Mouse (Mus musculus) common myeloid progenitor, adult 5-6 weeks (primary cell): Measurements from ENCODE around the gene Sf3b3. TPM values are rescaled to one million over a fixed set of nuclear protein-coding genes. Genes with fewer than 3 reads are reported as not detected.

Experiments used
- ATAC-seq: replicated peaks from 2 replicates; pipeline ENCODE4 v1.8.0; 2016; ENCODE audit warnings: low read depth, mild to moderate bottlenecking, moderate TSS enrichment, inconsistent platforms; ENCODE audit not compliant: poor library complexity, severe bottlenecking
- total RNA-seq: library from RNA; stranded (forward); fragments of 200-1000, 187-1606 nt; gene quantifications from 2 replicates; pipeline ENCODE4 v1.2.3, GENCODE M21; 2017

Gene Sf3b3
- total RNA-seq, 1 experiment from 2014 or later: 201 TPM

DNA sequence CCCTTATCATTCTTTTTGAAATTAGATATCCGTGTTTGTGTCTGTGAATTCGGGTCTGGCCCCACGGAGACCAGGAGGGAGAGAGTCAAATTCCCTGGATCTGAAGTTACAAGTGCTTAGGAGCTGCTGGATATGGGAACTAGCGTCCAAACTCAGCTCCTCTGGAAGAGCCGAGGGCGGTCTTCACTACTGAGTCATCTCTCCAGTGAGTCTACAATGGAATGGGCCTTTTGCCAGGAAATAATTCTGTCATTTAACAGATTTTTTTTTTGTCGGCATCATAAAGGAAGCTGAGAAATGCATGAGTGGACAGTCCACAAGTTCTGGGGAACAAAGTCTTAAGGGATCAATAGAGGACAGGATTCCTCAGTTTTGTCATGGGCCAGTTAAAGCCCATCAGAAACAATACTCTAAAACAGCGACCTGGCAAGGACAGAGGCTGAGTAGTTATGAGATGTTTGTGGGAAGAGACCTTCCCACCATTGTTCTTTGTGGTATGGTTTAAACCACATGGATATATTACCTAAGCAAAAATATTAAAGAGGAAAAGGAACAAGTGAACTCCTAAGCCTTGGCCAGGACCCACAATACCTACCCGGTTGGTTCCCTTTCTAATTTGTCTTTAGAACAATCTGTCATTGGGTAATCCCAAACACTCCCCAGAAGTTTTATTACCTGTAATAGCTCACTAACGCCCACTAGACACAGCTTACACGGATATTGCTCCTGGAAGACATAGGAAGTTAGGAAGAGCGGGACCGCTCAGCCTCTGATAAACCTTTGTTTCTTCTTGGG, 66.5 kb downstream of the Sf3b3 start:
- ATAC-seq: no peak

DNA sequence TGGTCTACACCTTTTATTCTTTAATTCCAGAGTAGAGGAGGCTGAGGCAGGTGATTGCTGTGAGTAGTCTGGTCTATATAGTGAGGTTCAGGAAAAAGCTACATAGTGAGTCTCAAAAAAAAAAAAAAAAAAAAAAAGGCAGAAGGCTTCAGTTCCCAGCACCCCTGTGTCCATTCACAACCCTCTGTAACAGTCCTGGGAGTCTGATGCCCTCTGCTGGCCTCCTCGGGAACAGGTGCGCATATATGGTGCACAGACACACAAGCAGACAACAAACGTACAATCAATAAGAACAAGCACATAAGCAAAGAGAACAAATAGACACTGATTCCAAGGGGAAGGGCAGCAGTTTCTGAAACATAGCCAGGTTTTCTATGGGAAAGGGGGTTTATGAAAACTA, 70.3 kb downstream of the Sf3b3 start:
- no peak for ATAC-seq

DNA sequence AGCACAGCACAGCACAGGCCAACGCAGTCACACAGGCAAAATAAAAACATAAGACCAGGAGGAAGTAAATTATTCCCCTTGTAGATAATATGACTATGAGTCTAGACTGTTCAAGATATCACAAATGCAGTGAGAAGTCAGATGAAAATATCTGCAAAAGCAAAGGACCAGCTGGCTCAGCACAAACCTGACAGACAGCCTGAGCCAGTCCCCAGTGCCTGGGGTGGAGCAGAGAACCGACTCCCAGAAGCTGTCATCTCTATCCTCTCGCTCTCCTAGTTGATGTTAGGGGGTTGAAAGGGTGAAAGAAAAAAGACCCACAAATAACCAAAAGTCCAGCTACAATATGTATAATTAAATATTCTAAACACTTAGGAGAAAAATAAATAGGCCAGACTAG, 70.9 kb downstream of the Sf3b3 start:
- ATAC-seq: no peak

DNA sequence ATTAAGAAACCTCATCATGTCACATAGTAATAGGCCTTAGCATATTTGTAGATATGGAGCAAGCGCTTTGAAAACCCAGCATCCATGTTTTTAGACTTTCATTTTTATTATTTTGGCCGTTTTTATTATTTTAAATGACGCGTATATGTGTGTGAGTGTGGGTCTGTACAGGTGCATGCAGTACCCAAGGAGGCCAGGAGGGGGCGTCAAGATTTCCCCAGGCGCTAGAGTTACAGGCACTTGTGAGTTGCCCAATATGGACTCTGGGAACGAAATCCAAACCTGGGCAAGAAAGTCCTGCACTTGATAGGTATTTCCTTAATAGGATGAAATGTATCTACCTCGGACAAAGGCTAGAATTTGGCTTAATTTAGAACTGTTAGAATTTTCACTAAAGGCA, 71.3 kb downstream of the Sf3b3 start:
- ATAC-seq: no peak

GRCm38 (mm10) chr8:110774725-110775124, 71.9 kb downstream of the Sf3b3 start:
- ATAC-seq: no peak

DNA sequence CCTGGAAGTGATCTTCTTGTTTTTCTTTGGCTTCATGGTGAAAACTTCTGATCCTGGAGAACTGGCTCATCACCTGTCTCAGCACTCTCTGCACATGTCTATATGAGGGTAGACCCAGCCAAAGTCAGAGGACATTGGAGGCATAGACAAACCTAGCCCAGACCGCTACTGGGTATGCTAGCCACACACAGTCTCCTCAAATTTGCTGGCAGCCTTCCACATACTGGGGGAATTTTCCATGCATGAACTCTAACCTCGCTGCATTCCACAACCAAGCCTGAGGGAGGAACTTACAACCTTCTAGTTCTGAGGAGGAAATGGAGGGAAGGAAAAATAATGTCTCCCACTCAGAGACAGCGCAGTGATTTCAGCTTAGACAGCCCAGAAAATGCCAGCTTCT, 72.5 kb downstream of the Sf3b3 start:
- ATAC-seq: no peak

- no peak for ATAC-seq
These were observed 74.1 kb downstream of the Sf3b3 start for GRCm38 (mm10) chr8:110772452-110772851.

GRCm38 (mm10) chr8:110767261-110767660, 79.3 kb downstream of the Sf3b3 start:
- ATAC-seq: no peak

DNA sequence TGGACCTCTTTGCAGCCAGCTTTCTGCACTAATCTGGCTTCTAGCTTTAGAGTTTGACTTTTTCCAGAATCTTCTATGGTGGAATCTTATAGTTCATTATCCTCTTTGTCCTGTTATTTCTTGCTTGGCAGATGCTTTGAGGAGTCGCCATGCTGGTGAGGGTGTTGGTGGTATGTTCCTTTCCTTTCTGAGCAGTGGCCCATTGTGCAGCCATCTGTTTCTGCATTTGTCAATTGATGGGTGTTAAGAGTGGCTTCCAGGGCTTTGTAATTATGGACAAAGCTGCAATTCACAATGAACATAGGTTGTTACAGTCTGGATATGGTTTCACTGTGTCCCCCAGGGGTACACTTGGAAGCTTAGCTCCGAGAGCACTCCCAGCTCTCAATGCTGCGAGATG, 81.9 kb downstream of the Sf3b3 start:
- no peak for ATAC-seq

DNA sequence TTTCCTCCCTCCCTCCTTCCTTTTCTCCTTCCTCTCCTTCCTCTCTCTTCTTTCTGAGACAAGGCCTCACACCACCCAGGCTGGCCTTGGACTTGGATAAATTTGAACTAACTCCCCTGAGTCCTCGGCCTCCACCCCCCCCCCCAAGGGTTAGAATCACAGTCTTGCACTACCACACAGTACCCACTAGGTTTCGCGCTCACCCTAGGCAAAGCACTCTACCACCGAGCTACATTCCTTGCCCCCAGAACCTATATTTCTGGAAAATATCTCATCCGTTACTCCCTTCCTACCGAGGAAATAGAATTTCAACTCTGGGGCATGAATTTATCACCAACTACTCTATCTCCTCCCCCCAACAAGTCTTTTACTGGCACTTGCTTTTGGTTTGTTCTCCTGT, 84.6 kb downstream of the Sf3b3 start:
- no peak for ATAC-seq

- no peak for ATAC-seq
These were observed 85.4 kb downstream of the Sf3b3 start for GRCm38 (mm10) chr8:110761185-110761584.

DNA sequence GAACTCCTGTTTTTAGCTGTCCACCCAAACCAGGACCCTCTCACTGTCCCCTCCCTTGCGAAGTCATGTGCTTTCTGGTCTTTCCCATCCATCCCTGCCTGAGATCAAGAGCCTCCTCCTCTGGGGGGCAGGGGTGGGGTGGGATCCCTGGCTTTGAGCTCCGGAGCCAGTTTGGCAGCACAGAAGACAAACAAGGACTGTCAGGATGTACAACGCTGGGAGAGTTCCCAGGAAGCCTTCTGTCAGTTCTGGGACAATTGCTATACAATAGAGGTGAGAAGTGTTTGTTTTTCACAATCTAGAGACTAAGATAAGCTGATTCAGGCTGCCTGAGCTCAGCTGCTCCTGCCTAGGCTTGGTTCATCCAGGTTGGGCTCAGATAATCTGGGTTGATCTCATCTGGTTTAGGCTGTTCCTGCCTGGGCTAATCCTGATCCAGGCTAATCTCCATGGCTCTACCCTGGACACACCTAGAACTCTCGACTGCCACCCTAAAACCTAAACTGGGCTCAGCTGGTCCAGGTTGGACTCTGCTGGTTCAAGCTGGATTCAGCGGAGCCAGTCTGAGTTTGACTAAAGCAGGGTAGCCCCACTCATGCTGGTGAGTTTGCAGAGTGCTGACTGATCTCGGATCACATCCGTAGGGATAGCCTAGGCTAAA, 86.2 kb downstream of the Sf3b3 start:
- no peak for ATAC-seq

Other genes with a start within 250 kb of the Sf3b3 start
- gene Vac14, start 228.2 kb downstream of the Sf3b3 start, total RNA-seq: 19.8 and 20.3 TPM in 2 replicates
- gene Mtss1l, start 125.3 kb downstream of the Sf3b3 start, total RNA-seq: 0.34 and 1.4 TPM in 2 replicates
- not detected in 2 replicates for gene Il34, start 40.9 kb downstream of the Sf3b3 start, total RNA-seq
- gene Cog4, start 187 bp downstream of the Sf3b3 start, total RNA-seq: 21.7 and 28.4 TPM in 2 replicates
- 3.0 and 5.2 TPM in 2 replicates for gene Fuk, start 55.7 kb upstream of the Sf3b3 start, total RNA-seq
- gene St3gal2, start 73.1 kb upstream of the Sf3b3 start, total RNA-seq: 7.1 and 12.6 TPM in 2 replicates
- gene Ddx19a, start 151.0 kb upstream of the Sf3b3 start, total RNA-seq: 51.1 and 51.8 TPM in 2 replicates
- 14.0 and 14.6 TPM in 2 replicates for gene Ddx19b, start 185.0 kb upstream of the Sf3b3 start, total RNA-seq
- gene Aars, start 186.4 kb upstream of the Sf3b3 start, total RNA-seq: 45.0 and 48.4 TPM in 2 replicates
- 28.1 and 55.6 TPM in 2 replicates for gene Exosc6, start 209.6 kb upstream of the Sf3b3 start, total RNA-seq
- 0.27 TPM in 1 of 2 replicates, not detected in the other for gene Clec18a, start 245.6 kb upstream of the Sf3b3 start, total RNA-seq
- gene Pdpr, start 247.8 kb upstream of the Sf3b3 start, total RNA-seq: 24.8 and 24.9 TPM in 2 replicates